25 mouse cellular contexts compared by ENCODE assay signal in genomic region chr19:53875246-53875645, GRCm38 (mm10). TPM values are rescaled to one million over a fixed set of nuclear protein-coding genes. Genes with fewer than 3 reads are reported as not detected.
A peak's percentile ranks its signal among the peaks of the same experiment; 100 is the strongest.
DNase-seq lines count a peak whose midpoint lies in the region; ATAC-seq lines count a peak whose summit lies in the region.
"Had no signal": no experiment of that assay in that cellular context is flagged by ENCODE, and none has a peak within 500 bp of the region (broad histone marks: within the 10 kb centered on the region; RNA-seq: fewer than 3 reads in every experiment).

No protein-coding gene starts in this region.

- H3K27me3 ChIP-seq in midbrain, embryonic 12.5 days: peaks cover 32% of the 10 kb centered on the region
- peaks cover 56% of the 10 kb centered on the region for H3K27me3 ChIP-seq in midbrain, embryonic 10.5 days (ENCODE audit: low read depth, poor library complexity, severe bottlenecking)
- H3K27me3 ChIP-seq in embryonic facial prominence, embryonic 14.5 days (replicated peaks; ENCODE audit: control insufficient read depth, insufficient read depth, low read length): no peaks in the 10 kb centered on the region
- H3K27me3 ChIP-seq in midbrain, embryonic 15.5 days (replicated peaks): no peaks in the 10 kb centered on the region
- no peaks in the 10 kb centered on the region for H3K27me3 ChIP-seq in forebrain, embryonic 13.5 days
- H3K27me3 ChIP-seq: heart, embryonic 13.5 days; hindbrain, embryonic 15.5 days; kidney, embryonic 15.5 days had no signal

- H3K36me3 ChIP-seq in midbrain, embryonic 12.5 days: no peaks in the 10 kb centered on the region
- H3K36me3 ChIP-seq in midbrain, embryonic 10.5 days: no peaks in the 10 kb centered on the region
- no peaks in the 10 kb centered on the region for H3K36me3 ChIP-seq in embryonic facial prominence, embryonic 14.5 days (ENCODE audit: control insufficient read depth, insufficient read depth, low read length)
- H3K36me3 ChIP-seq in midbrain, embryonic 15.5 days (replicated peaks): no peaks in the 10 kb centered on the region
- H3K36me3 ChIP-seq in forebrain, embryonic 13.5 days (ENCODE audit: poor library complexity, severe bottlenecking): no peaks in the 10 kb centered on the region
- H3K36me3 ChIP-seq: heart, embryonic 13.5 days; hindbrain, embryonic 15.5 days; kidney, embryonic 15.5 days; liver, embryonic 12.5 days had no signal

- no peaks in the 10 kb centered on the region; the same call in 1 of the 2 replicates for H3K4me1 ChIP-seq in midbrain, embryonic 12.5 days
- H3K4me1 ChIP-seq in midbrain, embryonic 10.5 days: peaks cover 13% of the 10 kb centered on the region
- H3K4me1 ChIP-seq in embryonic facial prominence, embryonic 14.5 days (ENCODE audit: control insufficient read depth, insufficient read depth, low read length): peaks cover 32% of the 10 kb centered on the region
- H3K4me1 ChIP-seq in midbrain, embryonic 15.5 days: peaks cover 6% of the 10 kb centered on the region
- no peaks in the 10 kb centered on the region for H3K4me1 ChIP-seq in forebrain, embryonic 13.5 days
- H3K4me1 ChIP-seq: heart, embryonic 13.5 days; hindbrain, embryonic 15.5 days; liver, embryonic 12.5 days had no signal

- no peak overlapping the region for H3K9ac ChIP-seq in midbrain, embryonic 12.5 days (replicated peaks)
- no peak overlapping the region for H3K9ac ChIP-seq in embryonic facial prominence, embryonic 14.5 days (ENCODE audit: low read depth, low read length)
- no peak overlapping the region for H3K9ac ChIP-seq in midbrain, embryonic 15.5 days
- no peak overlapping the region for H3K9ac ChIP-seq in forebrain, embryonic 13.5 days
- H3K9ac ChIP-seq: heart, embryonic 13.5 days; hindbrain, embryonic 15.5 days; kidney, embryonic 15.5 days; liver, embryonic 12.5 days; liver, postnatal 0 days had no signal

- whole genome bisulfite sequencing in midbrain, embryonic 12.5 days: 43% methylated on average over 6 of the region's 6 CpGs
- 55% methylated on average over 6 of the region's 6 CpGs for WGBS in midbrain, embryonic 10.5 days
- WGBS in embryonic facial prominence, embryonic 14.5 days: 58% methylated on average over 6 of the region's 6 CpGs
- WGBS in midbrain, embryonic 15.5 days: 37% methylated on average over 6 of the region's 6 CpGs
- WGBS in forebrain, embryonic 13.5 days: 73% methylated on average over 6 of the region's 6 CpGs

- H3K4me3 ChIP-seq in midbrain, embryonic 12.5 days: no peak overlapping the region
- H3K4me3 ChIP-seq in midbrain, embryonic 10.5 days: no peak overlapping the region
- no peak overlapping the region for H3K4me3 ChIP-seq in embryonic facial prominence, embryonic 14.5 days (ENCODE audit: low read depth, low read length)
- H3K4me3 ChIP-seq in midbrain, embryonic 15.5 days: no peak overlapping the region
- no peak overlapping the region for H3K4me3 ChIP-seq in forebrain, embryonic 13.5 days
- H3K4me3 ChIP-seq: heart, adult 2 months; heart, embryonic 13.5 days; hindbrain, embryonic 15.5 days; kidney, embryonic 15.5 days; liver, embryonic 12.5 days had no signal

- H3K9me3 ChIP-seq in midbrain, embryonic 12.5 days: 0 out of 2 replicates have a peak, but pooled peaks cover under 1% of the 10 kb centered on the region
- H3K9me3 ChIP-seq in midbrain, embryonic 10.5 days (replicated peaks): no peaks in the 10 kb centered on the region
- H3K9me3 ChIP-seq in embryonic facial prominence, embryonic 14.5 days (ENCODE audit: control insufficient read depth, low read length): no peaks in the 10 kb centered on the region
- H3K9me3 ChIP-seq in midbrain, embryonic 15.5 days: no peaks in the 10 kb centered on the region
- H3K9me3 ChIP-seq in forebrain, embryonic 13.5 days (replicated peaks): no peaks in the 10 kb centered on the region
- H3K9me3 ChIP-seq: heart, embryonic 13.5 days; hindbrain, embryonic 15.5 days; kidney, embryonic 15.5 days; liver, embryonic 12.5 days had no signal

- H3K27ac ChIP-seq in midbrain, embryonic 12.5 days (replicated peaks): 0 out of 2 replicates have a peak overlapping the region, but pooled peaks have one; percentile 15
- H3K27ac ChIP-seq in midbrain, embryonic 10.5 days (replicated peaks): no peak overlapping the region
- H3K27ac ChIP-seq in embryonic facial prominence, embryonic 14.5 days (replicated peaks; ENCODE audit: low read depth, low read length): peak overlapping the region; percentile 52; the same call in 1 of the 2 replicates
- 0 out of 2 replicates have a peak overlapping the region, but pooled peaks have one; percentile 6 for H3K27ac ChIP-seq in midbrain, embryonic 15.5 days
- no peak overlapping the region for H3K27ac ChIP-seq in forebrain, embryonic 13.5 days
- H3K27ac ChIP-seq: heart, adult 2 months; heart, embryonic 13.5 days; hindbrain, embryonic 15.5 days; kidney, embryonic 15.5 days; liver, embryonic 12.5 days had no signal

- no peak for ATAC-seq in midbrain, embryonic 12.5 days (ENCODE audit: low FRiP score, low read depth)
- no peak for ATAC-seq in embryonic facial prominence, embryonic 14.5 days (ENCODE audit: low read depth)
- no peak for ATAC-seq in midbrain, embryonic 15.5 days (replicated peaks)
- ATAC-seq in forebrain, embryonic 13.5 days: no peak
- ATAC-seq: activated CD4-positive, CD25-positive, alpha-beta regulatory T cell, adult 4 months; forebrain, embryonic 16.5 days; liver, embryonic 12.5 days; liver, postnatal 0 days had no signal

- no peak overlapping the region for H3K4me2 ChIP-seq in midbrain, embryonic 12.5 days (replicated peaks)
- H3K4me2 ChIP-seq in embryonic facial prominence, embryonic 14.5 days (ENCODE audit: low read depth, low read length): no peak overlapping the region
- H3K4me2 ChIP-seq in midbrain, embryonic 15.5 days: no peak overlapping the region
- no peak overlapping the region for H3K4me2 ChIP-seq in forebrain, embryonic 13.5 days
- H3K4me2 ChIP-seq: heart, embryonic 13.5 days; hindbrain, embryonic 15.5 days; kidney, embryonic 15.5 days; liver, embryonic 12.5 days had no signal

- no peak for DNase-seq in midbrain, embryonic 10.5 days (ENCODE audit: low spot score)
- peak; percentile 55 for DNase-seq in embryonic facial prominence, embryonic 14.5 days (ENCODE audit: low spot score)
- DNase-seq in heart, adult 9 months (ENCODE audit: low spot score in 2 of 2): no peak
- DNase-seq: adrenal gland, adult 8-10 months; B cell, adult 2 months; cerebellum, adult 11 months; cerebellum, adult 9-11 months; heart, adult 2 months; heart, postnatal 10 days; kidney, adult 18-20 months; kidney, postnatal 25 days; left cerebral cortex, postnatal 4 days; liver, postnatal 0 days; lung, postnatal 36 days; thymus, adult 2 months; thymus, postnatal 36 days had no signal

RNA-seq across cellular contexts. Expression of gene Pdcd4, which starts 16.8 kb away (rescaled TPM):
- 88.7 and 94.2 TPM in 2 replicates for polyA plus RNA-seq in midbrain, embryonic 12.5 days (2016; fragmentation: Nextera tagmentation; extraction: Ambion mirVana)
- 48.8 and 57.6 TPM in 2 replicates for polyA plus RNA-seq in midbrain, embryonic 10.5 days (2016; fragmentation: Nextera tagmentation; extraction: Ambion mirVana)
- 80.5 and 87.2 TPM in 2 replicates for polyA plus RNA-seq in embryonic facial prominence, embryonic 14.5 days (2014; fragmentation: Nextera tagmentation; extraction: Ambion mirVana)
- 59.7 and 64.9 TPM in 2 replicates for polyA plus RNA-seq in midbrain, embryonic 15.5 days (2015; fragmentation: Nextera tagmentation; extraction: Ambion mirVana)
- polyA plus RNA-seq in forebrain, embryonic 13.5 days (2015; fragmentation: Nextera tagmentation; extraction: Ambion mirVana): 110 and 115 TPM in 2 replicates

Comparison
In these comparisons a context has a peak if more than half of its experiments do, and no peak if none do; other contexts are left out.
1. H3K27ac ChIP-seq: peak in midbrain, embryonic 12.5 days (single experiment), embryonic facial prominence, embryonic 14.5 days (single experiment) and midbrain, embryonic 15.5 days (single experiment); none in midbrain, embryonic 10.5 days (single experiment) and forebrain, embryonic 13.5 days (single experiment).